Mouse (Mus musculus) lung, postnatal 4 days (tissue): ENCODE measurements around the gene Gramd1a.

ENCODE experiments used
- DNase-seq, 2 experiments: peaks; one replicate each; pipeline ENCODE4 v3.0.0; 2021

The Gramd1a gene

GRCm38 (mm10) chr7:31119556-31119955, 36.1 kb downstream of the Gramd1a start:
- no peak for DNase-seq

- DNase-seq: no peak
These were observed 37.2 kb downstream of the Gramd1a start for GRCm38 (mm10) chr7:31118486-31118885.

- DNase-seq: no peak
These were observed 38.2 kb downstream of the Gramd1a start for GRCm38 (mm10) chr7:31117465-31117864.

- no peak for DNase-seq
These were observed 39.0 kb downstream of the Gramd1a start for GRCm38 (mm10) chr7:31116721-31117145.

GRCm38 (mm10) chr7:31115587-31116043, 40.1 kb downstream of the Gramd1a start:
- DNase-seq: peak; percentile 69 to 82

- DNase-seq: peak; percentile 65 to 83
These were observed 40.5 kb downstream of the Gramd1a start, which contains the start of gene Hpn for GRCm38 (mm10) chr7:31115182-31115581. TSS of gene Hpn (minus strand) at chr7:31115290.

- DNase-seq: no peak
These were observed 41.0 kb downstream of the Gramd1a start for GRCm38 (mm10) chr7:31114646-31115045.

- no peak for DNase-seq
These were observed 41.9 kb downstream of the Gramd1a start for GRCm38 (mm10) chr7:31113800-31114199.

GRCm38 (mm10) chr7:31112036-31112435, 43.7 kb downstream of the Gramd1a start:
- no peak for DNase-seq

- no peak for DNase-seq
These were observed 44.8 kb downstream of the Gramd1a start for GRCm38 (mm10) chr7:31110861-31111385.

- DNase-seq: no peak
These were observed 45.9 kb downstream of the Gramd1a start for GRCm38 (mm10) chr7:31109796-31110195.

GRCm38 (mm10) chr7:31109091-31109490, 46.6 kb downstream of the Gramd1a start:
- DNase-seq: peak; percentile 68 to 81

- DNase-seq: no peak
These were observed 47.9 kb downstream of the Gramd1a start for GRCm38 (mm10) chr7:31107781-31108180.

GRCm38 (mm10) chr7:31106166-31106565, 49.5 kb downstream of the Gramd1a start:
- DNase-seq: no peak

GRCm38 (mm10) chr7:31105061-31105768, 50.5 kb downstream of the Gramd1a start:
- peak in 1 of 2 experiments; percentile 66 for DNase-seq

- no peak for DNase-seq
These were observed 54.9 kb downstream of the Gramd1a start for GRCm38 (mm10) chr7:31100786-31101185.

- no peak for DNase-seq
These were observed 56.1 kb downstream of the Gramd1a start for GRCm38 (mm10) chr7:31099612-31099982.

- no peak for DNase-seq
These were observed 56.7 kb downstream of the Gramd1a start for GRCm38 (mm10) chr7:31098697-31099611.

GRCm38 (mm10) chr7:31097583-31098248, 58.0 kb downstream of the Gramd1a start:
- peak; percentile 93 for DNase-seq

- DNase-seq: no peak
These were observed 58.7 kb downstream of the Gramd1a start for GRCm38 (mm10) chr7:31096892-31097564.

GRCm38 (mm10) chr7:31094774-31095501, 60.8 kb downstream of the Gramd1a start:
- DNase-seq: peak; percentile 48 to 80

GRCm38 (mm10) chr7:31089721-31090120, 66.0 kb downstream of the Gramd1a start:
- no peak for DNase-seq
